Mouse (Mus musculus) forebrain, embryonic 16.5 days (tissue): ENCODE measurements around the gene Rps6kc1. TPM values are rescaled to one million over a fixed set of nuclear protein-coding genes. Genes with fewer than 3 reads are reported as not detected.

Experiments used
- ATAC-seq: fragments of 200-750 bp; cut with Nextera tagmentation; 2 replicates; pipeline ENCODE4 v1.8.0; 2017; ENCODE audit warnings: mild to moderate bottlenecking, moderate library complexity
- H3K27ac ChIP-seq: fragments of 300-500 bp; sonication (generic); 2 replicates; pipeline ENCODE4 v1.5.1; 2014; ENCODE audit warnings: low read length, control low read depth
- H3K27me3 ChIP-seq: fragments of 300-500 bp; sonication (generic); replicated peaks from 2 replicates; pipeline ENCODE4 v1.6.1; 2014; ENCODE audit warnings: low read length; ENCODE audit not compliant: control insufficient read depth, insufficient read depth
- H3K36me3 ChIP-seq: fragments of 300-500 bp; sonication (generic); 2 replicates; pipeline ENCODE4 v1.6.1; 2014; ENCODE audit not compliant: control insufficient read depth, insufficient read depth
- H3K4me1 ChIP-seq: fragments of 300-500 bp; sonication (generic); replicated peaks from 2 replicates; pipeline ENCODE4 v1.6.1; 2014; ENCODE audit warnings: low read length; ENCODE audit not compliant: control insufficient read depth, insufficient read depth
- H3K4me2 ChIP-seq: fragments of 300-500 bp; sonication (generic); 2 replicates; pipeline ENCODE4 v1.6.1; 2014; ENCODE audit warnings: mild to moderate bottlenecking, low read length, control low read depth
- H3K4me3 ChIP-seq: fragments of 300-500 bp; sonication (generic); replicated peaks from 2 replicates; pipeline ENCODE4 v1.5.1; 2014; ENCODE audit warnings: mild to moderate bottlenecking, low read length, control low read depth
- H3K9ac ChIP-seq: fragments of 300-500 bp; sonication (generic); replicated peaks from 2 replicates; pipeline ENCODE4 v1.6.1; 2014; ENCODE audit warnings: low read depth, low read length, control low read depth
- H3K9me3 ChIP-seq: fragments of 300-500 bp; sonication (generic); 2 replicates; pipeline ENCODE4 v1.6.1; 2016; ENCODE audit warnings: low read length; ENCODE audit not compliant: control insufficient read depth
- WGBS: fragments of 180-500 bp; shearing (Covaris S2); extraction: QIAGEN DNeasy Blood & Tissue Kit; methylation state at CpG from one replicate; pipeline ENCODE4 v1.1.7; 2014; 5-methylcytosine and 5-hydroxymethylcytosine counted together
- polyA plus RNA-seq: library from polyadenylated mRNA; unstranded; fragments of >200 nt; fragmentation: Nextera tagmentation; extraction: Ambion mirVana; gene quantifications from 2 replicates; pipeline ENCODE4 v1.2.1, GENCODE M21; 2015

The Rps6kc1 gene
- polyA plus RNA-seq, 1 experiment from 2014 or later = 31.9 TPM

GRCm38 (mm10) chr1:190690528-190691262, 220.9 kb downstream of the Rps6kc1 start:
- peak overlapping the region; percentile 41 for H3K4me2 ChIP-seq
- H3K9ac ChIP-seq = 0 out of 2 replicates have a peak overlapping the region, but pooled peaks have one; percentile 38
- no peaks in the 10 kb centered on the region for H3K36me3 ChIP-seq
- peak overlapping the region; percentile 33; the same call in 1 of the 2 replicates for H3K27ac ChIP-seq
- H3K4me1 ChIP-seq = peaks cover 11% of the 10 kb centered on the region
- no peaks in the 10 kb centered on the region for H3K9me3 ChIP-seq
- 0 out of 2 replicates have a peak, but pooled peaks have one; percentile 33 for ATAC-seq
- H3K27me3 ChIP-seq = no peaks in the 10 kb centered on the region
- 0 out of 2 replicates have a peak overlapping the region, but pooled peaks have one; percentile 5 for H3K4me3 ChIP-seq
- 61% methylated on average over 29 of the region's 29 CpGs for WGBS

GRCm38 (mm10) chr1:190683060-190683459, 228.5 kb downstream of the Rps6kc1 start:
- Histone ChIP-seq H3K27ac (no peak overlapping the region), H3K4me1 (peaks cover 23% of the 10 kb centered on the region), H3K9ac (no peak overlapping the region), H3K4me3 (no peak overlapping the region), H3K36me3 (no peaks in the 10 kb centered on the region), H3K27me3 (peaks cover 12% of the 10 kb centered on the region), H3K9me3 (no peaks in the 10 kb centered on the region), H3K4me2 (no peak overlapping the region)
- WGBS = 89% methylated on average over 7 of the region's 7 CpGs
- no peak for ATAC-seq

GRCm38 (mm10) chr1:190682021-190682926, 229.3 kb downstream of the Rps6kc1 start:
- H3K4me1 ChIP-seq = peaks cover 23% of the 10 kb centered on the region
- H3K9ac ChIP-seq = peak overlapping the region; percentile 48
- no peaks in the 10 kb centered on the region for H3K36me3 ChIP-seq
- ATAC-seq = peak; percentile 88
- H3K9me3 ChIP-seq = no peaks in the 10 kb centered on the region
- peak overlapping the region; percentile 23 for H3K4me3 ChIP-seq
- peaks cover 12% of the 10 kb centered on the region for H3K27me3 ChIP-seq
- peak overlapping the region; percentile 67 for H3K27ac ChIP-seq
- 8% methylated on average over 25 of the region's 25 CpGs for WGBS
- H3K4me2 ChIP-seq = peak overlapping the region; percentile 54

GRCm38 (mm10) chr1:190675455-190675854, 236.1 kb downstream of the Rps6kc1 start:
- no peak for ATAC-seq
- Histone ChIP-seq H3K4me2 (no peak overlapping the region), H3K27me3 (peaks cover 8% of the 10 kb centered on the region; the same call in 1 of the 2 replicates), H3K4me3 (no peak overlapping the region), H3K4me1 (no peaks in the 10 kb centered on the region; the same call in 1 of the 2 replicates), H3K9me3 (no peaks in the 10 kb centered on the region), H3K27ac (no peak overlapping the region), H3K9ac (no peak overlapping the region), H3K36me3 (no peaks in the 10 kb centered on the region)
- WGBS = 78% methylated on average over 3 of the region's 3 CpGs

- H3K27ac ChIP-seq = no peak overlapping the region
- H3K9me3 ChIP-seq = no peaks in the 10 kb centered on the region
- H3K4me1 ChIP-seq = peaks cover 2% of the 10 kb centered on the region; the same call in 1 of the 2 replicates
- 73% methylated on average over 10 of the region's 10 CpGs for WGBS
- no peak for ATAC-seq
- H3K27me3 ChIP-seq = no peaks in the 10 kb centered on the region
- no peak overlapping the region for H3K9ac ChIP-seq
- H3K4me2 ChIP-seq = no peak overlapping the region
- H3K36me3 ChIP-seq = no peaks in the 10 kb centered on the region
- H3K4me3 ChIP-seq = no peak overlapping the region
Observed at GRCm38 (mm10) chr1:190669099-190669498, 242.5 kb downstream of the Rps6kc1 start.

- Histone ChIP-seq H3K4me1 (peaks cover 2% of the 10 kb centered on the region; the same call in 1 of the 2 replicates), H3K27me3 (no peaks in the 10 kb centered on the region), H3K4me2 (no peak overlapping the region), H3K36me3 (no peaks in the 10 kb centered on the region), H3K9me3 (no peaks in the 10 kb centered on the region), H3K9ac (no peak overlapping the region), H3K27ac (no peak overlapping the region), H3K4me3 (no peak overlapping the region)
- WGBS = 94% methylated on average over 11 of the region's 11 CpGs
- ATAC-seq = no peak
Observed at GRCm38 (mm10) chr1:190667821-190668220, 243.7 kb downstream of the Rps6kc1 start.

GRCm38 (mm10) chr1:190667326-190667725, 244.2 kb downstream of the Rps6kc1 start:
- 91% methylated on average over 5 of the region's 5 CpGs for WGBS
- Histone ChIP-seq H3K36me3 (no peaks in the 10 kb centered on the region), H3K9ac (no peak overlapping the region)

GRCm38 (mm10) chr1:190665490-190665875, 246.1 kb downstream of the Rps6kc1 start:
- no peak overlapping the region for H3K9ac ChIP-seq
- no peaks in the 10 kb centered on the region for H3K9me3 ChIP-seq
- peaks cover 12% of the 10 kb centered on the region for H3K4me1 ChIP-seq
- H3K36me3 ChIP-seq = no peaks in the 10 kb centered on the region
- WGBS = 45% methylated on average over 8 of the region's 8 CpGs
- no peaks in the 10 kb centered on the region for H3K27me3 ChIP-seq
- no peak overlapping the region for H3K4me3 ChIP-seq
- H3K4me2 ChIP-seq = no peak overlapping the region
- no peak overlapping the region for H3K27ac ChIP-seq
- no peak for ATAC-seq

More at GRCm38 (mm10) chr1:190667326-190667725, 244.2 kb downstream of the Rps6kc1 start:
- peaks cover 2% of the 10 kb centered on the region; the same call in 1 of the 2 replicates for H3K4me1 ChIP-seq
- H3K4me3 ChIP-seq = no peak overlapping the region
- no peak for ATAC-seq
- no peaks in the 10 kb centered on the region for H3K27me3 ChIP-seq
- H3K4me2 ChIP-seq = no peak overlapping the region
- no peak overlapping the region for H3K27ac ChIP-seq
- no peaks in the 10 kb centered on the region for H3K9me3 ChIP-seq
